Mouse (Mus musculus) thymus, adult 2 months (tissue): Measurements from ENCODE around the gene Otog.

Experiments used
- CTCF ChIP-seq: fragments of 200-500 bp; IDR thresholded peaks from 2 replicates; pipeline ENCODE4 v1.5.1; 2012; ENCODE audit warnings: mild to moderate bottlenecking, control low read depth, low read length, moderate library complexity, borderline replicate concordance; ENCODE audit not compliant: control insufficient read depth, poor library complexity, insufficient read depth; ENCODE audit errors: extremely low read depth
- POLR2A ChIP-seq: fragments of 200-500 bp; IDR thresholded peaks from 2 replicates; pipeline ENCODE4 v1.6.1; 2012; ENCODE audit warnings: mild to moderate bottlenecking, low read length, control low read depth, moderate library complexity; ENCODE audit not compliant: control insufficient read depth, poor library complexity, insufficient read depth; ENCODE audit errors: extremely low read depth

DNA sequence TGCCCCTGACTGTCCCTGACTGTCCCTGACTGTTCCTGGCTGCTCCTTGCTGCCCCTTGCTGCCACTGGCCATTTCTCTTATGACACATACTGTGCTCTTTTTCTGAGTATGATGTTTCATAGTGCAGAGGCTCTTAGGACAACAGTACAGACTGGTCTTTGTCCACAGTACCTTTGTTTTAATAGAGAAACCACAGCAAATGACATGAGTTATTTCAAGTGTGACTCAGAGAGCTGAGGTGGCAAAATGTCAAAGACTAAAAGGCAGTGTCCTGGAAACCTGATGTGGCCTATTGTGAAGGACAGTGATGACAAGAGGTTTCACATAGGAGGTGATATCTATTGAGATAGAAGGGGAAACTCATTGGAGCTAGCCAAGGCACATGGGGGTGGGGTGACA, 6.1 kb downstream of the Otog start:
- TF ChIP-seq CTCF (no peak), POLR2A (no peak)
